Mouse (Mus musculus): ENCODE data around the gene Gm42791.

GRCm38 (mm10) chr5:148888032-148888431 is 106.9 kb downstream of the Gm42791 start:
- TF ChIP-seq POLR2A (IDR thresholded peaks at IDR 0.05; ENCODE audit: low read depth, low read length) (no peak), CTCF (IDR thresholded peaks at IDR 0.05; ENCODE audit: extremely low read depth, insufficient read length, insufficient replicate concordance, low read depth, low read length) (no peak)
